Mouse (Mus musculus) brain, embryonic 14.5 days (tissue): ENCODE results near the gene Pkib.

Experiments used
- CTCF ChIP-seq: fragments of 200-500 bp; IDR thresholded peaks from 2 replicates; pipeline ENCODE4 v1.5.1; 2012; ENCODE audit warnings: inconsistent platforms, mild to moderate bottlenecking, moderate library complexity, borderline replicate concordance; ENCODE audit not compliant: insufficient read depth, insufficient read length; ENCODE audit errors: extremely low read depth
- POLR2A ChIP-seq: fragments of 200-500 bp; IDR thresholded peaks from 2 replicates; pipeline ENCODE4 v1.6.1; 2012; ENCODE audit warnings: mild to moderate bottlenecking, inconsistent platforms, borderline replicate concordance; ENCODE audit not compliant: poor library complexity, insufficient read depth, insufficient read length, severe bottlenecking; ENCODE audit errors: extremely low read depth

DNA sequence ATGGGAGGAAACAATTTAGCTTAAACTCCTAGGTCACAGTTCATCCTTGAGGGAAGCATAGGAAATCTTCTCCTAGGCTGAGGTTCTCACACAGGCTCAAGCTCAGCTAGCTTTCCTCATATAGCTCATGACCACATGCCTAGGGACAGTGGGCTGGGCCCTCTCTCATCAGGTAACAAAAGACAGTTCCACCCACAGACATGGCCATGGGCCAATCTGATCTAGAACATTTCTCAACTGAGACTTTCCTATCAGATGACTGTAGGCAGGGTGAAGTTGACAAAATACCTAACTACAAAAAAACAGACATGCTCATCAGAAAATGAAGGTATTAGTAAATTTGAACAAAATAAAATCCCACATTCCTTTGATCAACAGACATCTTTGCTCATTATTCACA lies 115.3 kb downstream of the Pkib start:
- TF ChIP-seq POLR2A (no peak), CTCF (no peak)
